24 mouse cellular contexts compared by ENCODE assay signal in the genomic region with DNA sequence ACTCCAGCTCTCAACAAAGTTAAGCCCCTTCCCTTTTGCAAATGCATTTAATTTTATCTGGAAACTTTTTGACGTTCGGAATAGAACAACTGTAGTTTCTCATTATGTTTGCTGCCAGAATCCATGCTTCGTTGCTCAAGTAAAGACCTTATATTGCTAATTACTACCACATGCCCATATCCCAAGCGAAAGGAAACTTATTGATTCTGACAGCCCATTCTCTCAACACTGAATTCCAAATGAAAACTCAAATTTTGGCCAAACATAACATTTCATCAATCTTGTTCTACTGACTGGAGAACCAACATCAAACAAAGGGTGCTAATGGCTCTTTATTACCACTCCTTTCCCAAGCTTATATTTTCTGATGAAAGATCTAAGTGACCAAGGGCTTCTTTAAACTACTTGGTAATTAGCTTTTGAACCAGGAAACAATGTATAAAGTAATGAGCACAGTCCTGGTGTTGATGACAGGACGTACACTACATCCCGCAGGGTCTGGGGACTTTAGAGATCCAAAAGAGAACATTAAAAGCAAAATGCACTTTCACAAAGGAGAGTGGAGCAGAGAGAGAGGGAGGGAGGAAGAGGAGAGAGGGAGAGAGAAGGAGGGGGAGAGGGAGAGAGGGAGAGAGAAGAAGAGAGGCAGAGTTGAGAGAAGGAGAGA.
DNase-seq lines count a peak whose midpoint lies in the region; ATAC-seq lines count a peak whose summit lies in the region.
"Had no signal": no experiment of that assay in that cellular context is flagged by ENCODE, and none has a peak within 500 bp of the region (broad histone marks: within the 10 kb centered on the region; RNA-seq: fewer than 3 reads in every experiment).

No protein-coding gene starts in this region.

- H3K4me1 ChIP-seq in kidney, embryonic 15.5 days, result 0 out of 2 replicates have a peak, but pooled peaks cover 3% of the 10 kb centered on the region
- peaks cover 21% of the 10 kb centered on the region; the same call in 1 of the 2 replicates for H3K4me1 ChIP-seq in embryonic facial prominence, embryonic 12.5 days
- H3K4me1 ChIP-seq in limb, embryonic 10.5 days, result peaks cover 73% of the 10 kb centered on the region
- H3K4me1 ChIP-seq: hindbrain, embryonic 15.5 days; liver, embryonic 15.5 days; stomach, embryonic 15.5 days had no signal

- H3K4me3 ChIP-seq in kidney, embryonic 15.5 days (replicated peaks), result no peak overlapping the region
- H3K4me3 ChIP-seq in embryonic facial prominence, embryonic 12.5 days, result no peak overlapping the region
- H3K4me3 ChIP-seq in limb, embryonic 10.5 days, result no peak overlapping the region
- H3K4me3 ChIP-seq: hindbrain, embryonic 15.5 days; liver, embryonic 15.5 days; myocyte; stomach, embryonic 15.5 days had no signal

- H3K27ac ChIP-seq in kidney, embryonic 15.5 days, result peak overlapping the region; percentile 64; the same call in 1 of the 2 replicates
- H3K27ac ChIP-seq in embryonic facial prominence, embryonic 12.5 days, result peak overlapping the region; percentile 67
- peak overlapping the region; percentile 71 for H3K27ac ChIP-seq in limb, embryonic 10.5 days
- H3K27ac ChIP-seq: hindbrain, embryonic 15.5 days; liver, embryonic 15.5 days had no signal

- H3K27me3 ChIP-seq in kidney, embryonic 15.5 days, result peaks cover 4% of the 10 kb centered on the region; the same call in 1 of the 2 replicates
- H3K27me3 ChIP-seq in embryonic facial prominence, embryonic 12.5 days, result no peaks in the 10 kb centered on the region
- H3K27me3 ChIP-seq in limb, embryonic 10.5 days (ENCODE audit: low read depth, poor library complexity, severe bottlenecking), result peaks cover 64% of the 10 kb centered on the region
- H3K27me3 ChIP-seq: hindbrain, embryonic 15.5 days; liver, embryonic 15.5 days; stomach, embryonic 15.5 days had no signal

- no peak overlapping the region for H3K9ac ChIP-seq in kidney, embryonic 15.5 days
- H3K9ac ChIP-seq in embryonic facial prominence, embryonic 12.5 days, result no peak overlapping the region
- H3K9ac ChIP-seq: hindbrain, embryonic 15.5 days; liver, embryonic 15.5 days; stomach, embryonic 15.5 days had no signal

- no peak for DNase-seq in kidney, postnatal 25 days
- DNase-seq in NIH3T3 (ENCODE audit: low read depth), result peak; percentile 50
- DNase-seq in limb, embryonic 10.5 days (ENCODE audit: low spot score), result no peak
- no peak for DNase-seq in layer of hippocampus, adult 11-12 months (ENCODE audit: low spot score)
- DNase-seq in cerebellum, adult 9-11 months, result no peak
- DNase-seq: adrenal gland, postnatal 25 days; B cell, adult 2 months; cerebellum, adult 18-20 months; gastrocnemius, postnatal 14 days; heart, postnatal 14 days; kidney, adult 18-20 months; kidney, postnatal 4 days; midbrain, embryonic 14.5 days; spleen, adult 18-20 months had no signal

- ATAC-seq in kidney, embryonic 15.5 days (replicated peaks; ENCODE audit: low FRiP score), result no peak
- ATAC-seq in embryonic facial prominence, embryonic 12.5 days (ENCODE audit: insufficient number of reproducible peaks, insufficient read depth, low FRiP score, low TSS enrichment), result peak; percentile 54; the same call in 1 of the 2 replicates
- ATAC-seq in erythroid progenitor cell, adult 5-6 weeks (replicated peaks; ENCODE audit: low FRiP score, poor library complexity, severe bottlenecking), result no peak
- ATAC-seq: activated CD4-positive, CD25-positive, alpha-beta regulatory T cell, adult 4 months; Patski had no signal

- no peak overlapping the region for H3K4me2 ChIP-seq in kidney, embryonic 15.5 days
- no peak overlapping the region for H3K4me2 ChIP-seq in embryonic facial prominence, embryonic 12.5 days (replicated peaks)
- H3K4me2 ChIP-seq: heart, embryonic 11.5 days; hindbrain, embryonic 15.5 days; liver, embryonic 15.5 days; stomach, embryonic 15.5 days had no signal

- no peaks in the 10 kb centered on the region for H3K9me3 ChIP-seq in kidney, embryonic 15.5 days (replicated peaks)
- no peaks in the 10 kb centered on the region for H3K9me3 ChIP-seq in embryonic facial prominence, embryonic 12.5 days
- H3K9me3 ChIP-seq in limb, embryonic 10.5 days (replicated peaks), result no peaks in the 10 kb centered on the region
- H3K9me3 ChIP-seq: hindbrain, embryonic 15.5 days; liver, embryonic 15.5 days; stomach, embryonic 15.5 days had no signal

- H3K36me3 ChIP-seq in kidney, embryonic 15.5 days, result no peaks in the 10 kb centered on the region
- H3K36me3 ChIP-seq in embryonic facial prominence, embryonic 12.5 days, result no peaks in the 10 kb centered on the region
- no peaks in the 10 kb centered on the region for H3K36me3 ChIP-seq in limb, embryonic 10.5 days
- H3K36me3 ChIP-seq: hindbrain, embryonic 15.5 days; liver, embryonic 15.5 days; stomach, embryonic 15.5 days had no signal

- WGBS in kidney, embryonic 15.5 days, result 51% methylated on average over 6 of the region's 6 CpGs
- 25% methylated on average over 6 of the region's 6 CpGs for WGBS in embryonic facial prominence, embryonic 12.5 days
- 17% methylated on average over 6 of the region's 6 CpGs for WGBS in limb, embryonic 10.5 days
